Mouse (Mus musculus) heart, embryonic 10.5 days (tissue): ENCODE data around the gene Pou3f1. TPM values are rescaled to one million over a fixed set of nuclear protein-coding genes. Genes with fewer than 3 reads are reported as not detected.

ENCODE experiments used
- DNase-seq: peaks from one replicate; pipeline ENCODE4 v3.0.0-alpha.2; 2017; ENCODE audit warnings: low spot score
- H3K27ac ChIP-seq: fragments of 300-500 bp; sonication (generic); 2 replicates; pipeline ENCODE4 v1.5.1; 2016; ENCODE audit warnings: mild to moderate bottlenecking
- H3K27me3 ChIP-seq: fragments of 300-500 bp; sonication (generic); 2 replicates; pipeline ENCODE4 v1.6.1; 2016; ENCODE audit warnings: mild to moderate bottlenecking; ENCODE audit not compliant: poor library complexity, insufficient read depth, severe bottlenecking
- H3K36me3 ChIP-seq: fragments of 300-500 bp; sonication (generic); 2 replicates; pipeline ENCODE4 v1.6.1; 2016; ENCODE audit warnings: mild to moderate bottlenecking, moderate library complexity
- H3K4me1 ChIP-seq: fragments of 300-500 bp; sonication (generic); 2 replicates; pipeline ENCODE4 v1.6.1; 2016; ENCODE audit warnings: mild to moderate bottlenecking
- H3K4me3 ChIP-seq: fragments of 300-500 bp; sonication (generic); 2 replicates; pipeline ENCODE4 v1.5.1; 2016; ENCODE audit warnings: mild to moderate bottlenecking, moderate library complexity
- H3K9me3 ChIP-seq: fragments of 300-500 bp; sonication (generic); 2 replicates; pipeline ENCODE4 v1.6.1; 2016; ENCODE audit warnings: mild to moderate bottlenecking, moderate library complexity
- WGBS: fragments of 180-500 bp; shearing (Covaris S2); methylation state at CpG from one replicate; pipeline ENCODE4 v1.1.7; 2016; 5-methylcytosine and 5-hydroxymethylcytosine counted together
- polyA plus RNA-seq: library from polyadenylated mRNA; unstranded; fragments of >200 nt; fragmentation: Nextera tagmentation; extraction: Ambion mirVana; gene quantifications from 2 replicates; pipeline ENCODE4 v1.2.1, GENCODE M21; 2016

The Pou3f1 gene
- polyA plus RNA-seq, 1 experiment from 2014 or later: 0.35 TPM

- peaks cover 22% of the 10 kb centered on the region for H3K27me3 ChIP-seq
- no peak overlapping the region for H3K27ac ChIP-seq
- H3K4me3 ChIP-seq: no peak overlapping the region
- no peaks in the 10 kb centered on the region for H3K4me1 ChIP-seq
- 41% methylated on average over 4 of the region's 4 CpGs for WGBS
- no peaks in the 10 kb centered on the region for H3K36me3 ChIP-seq
- H3K9me3 ChIP-seq: no peaks in the 10 kb centered on the region
- DNase-seq: no peak
Measured at GRCm38 (mm10) chr4:124631456-124631855, 25.2 kb upstream of the Pou3f1 start.

DNA sequence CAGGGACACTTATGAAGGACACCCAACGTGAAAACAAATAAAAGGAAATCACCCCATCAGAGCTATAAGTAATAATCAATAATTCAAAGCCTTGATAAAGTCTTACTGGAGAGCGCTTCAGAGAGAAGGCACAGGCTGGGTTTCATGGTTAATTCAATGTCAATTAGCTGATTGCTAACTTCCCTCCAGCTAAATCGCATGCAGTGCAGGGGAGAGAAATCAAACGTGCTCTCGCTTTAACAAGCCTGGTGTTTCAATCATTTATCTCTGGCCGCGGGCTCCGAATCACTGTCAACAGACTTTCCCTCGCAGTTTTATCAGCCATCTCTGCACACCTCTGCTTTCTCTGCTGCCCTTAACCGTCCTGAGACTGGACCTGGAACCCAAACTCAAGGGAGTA lies 23.8 kb upstream of the Pou3f1 start:
- Histone ChIP-seq H3K4me3 (no peak overlapping the region), H3K27me3 (peaks cover 35% of the 10 kb centered on the region), H3K36me3 (no peaks in the 10 kb centered on the region), H3K27ac (no peak overlapping the region), H3K9me3 (no peaks in the 10 kb centered on the region), H3K4me1 (no peaks in the 10 kb centered on the region)
- no peak for DNase-seq
- 66% methylated on average over 10 of the region's 10 CpGs for WGBS

GRCm38 (mm10) chr4:124633281-124633680 lies 23.3 kb upstream of the Pou3f1 start:
- Histone ChIP-seq H3K4me3 (no peak overlapping the region), H3K27me3 (peaks cover 39% of the 10 kb centered on the region), H3K4me1 (no peaks in the 10 kb centered on the region), H3K27ac (no peak overlapping the region), H3K36me3 (no peaks in the 10 kb centered on the region), H3K9me3 (no peaks in the 10 kb centered on the region)
- DNase-seq: peak; percentile 85
- 6% methylated on average over 9 of the region's 9 CpGs for WGBS

- peaks cover 12% of the 10 kb centered on the region for H3K4me1 ChIP-seq
- no peak overlapping the region for H3K27ac ChIP-seq
- no peaks in the 10 kb centered on the region for H3K36me3 ChIP-seq
- 15% methylated on average over 12 of the region's 12 CpGs for WGBS
- peaks cover 62% of the 10 kb centered on the region for H3K27me3 ChIP-seq
- no peak for DNase-seq
- no peaks in the 10 kb centered on the region for H3K9me3 ChIP-seq
- H3K4me3 ChIP-seq: peak overlapping the region; percentile 25
Measured at GRCm38 (mm10) chr4:124639715-124640114, 16.9 kb upstream of the Pou3f1 start.

GRCm38 (mm10) chr4:124643859-124644258 lies 12.7 kb upstream of the Pou3f1 start:
- H3K4me3 ChIP-seq: no peak overlapping the region
- H3K36me3 ChIP-seq: no peaks in the 10 kb centered on the region
- 74% methylated on average over 9 of the region's 9 CpGs for WGBS
- DNase-seq: no peak
- peaks cover 35% of the 10 kb centered on the region for H3K4me1 ChIP-seq
- H3K27me3 ChIP-seq: peaks cover 47% of the 10 kb centered on the region
- H3K27ac ChIP-seq: no peak overlapping the region
- no peaks in the 10 kb centered on the region for H3K9me3 ChIP-seq

- peak; percentile 81 for DNase-seq
- H3K9me3 ChIP-seq: no peaks in the 10 kb centered on the region
- WGBS: 8% methylated on average over 3 of the region's 3 CpGs
- peaks cover 47% of the 10 kb centered on the region for H3K27me3 ChIP-seq
- peaks cover 23% of the 10 kb centered on the region for H3K4me1 ChIP-seq
- no peak overlapping the region for H3K4me3 ChIP-seq
- H3K36me3 ChIP-seq: no peaks in the 10 kb centered on the region
- peak overlapping the region; percentile 39; the same call in 1 of the 2 replicates for H3K27ac ChIP-seq
Measured at GRCm38 (mm10) chr4:124644974-124645433, 11.6 kb upstream of the Pou3f1 start.

DNA sequence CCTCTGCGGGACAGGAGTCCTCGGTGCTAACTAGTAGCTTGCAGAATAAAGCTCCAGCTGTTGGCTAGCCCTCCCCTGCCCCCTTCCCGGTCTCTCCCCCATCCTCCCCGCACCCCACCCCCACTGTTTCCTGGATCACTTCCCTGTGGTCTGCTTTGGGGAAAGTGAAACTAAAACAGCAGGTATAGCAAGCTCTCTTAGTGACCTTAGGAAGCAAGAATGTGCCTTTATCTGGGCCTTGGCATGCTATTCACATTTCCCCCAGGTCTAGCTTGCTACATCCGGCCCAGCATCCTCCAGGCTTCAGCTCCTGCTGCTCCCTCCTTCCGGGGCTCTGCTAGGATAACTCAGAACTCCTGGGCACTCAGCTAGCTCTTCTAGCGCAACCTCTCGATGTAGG lies 10.0 kb upstream of the Pou3f1 start:
- H3K9me3 ChIP-seq: no peaks in the 10 kb centered on the region
- peak overlapping the region; percentile 70 for H3K27ac ChIP-seq
- H3K27me3 ChIP-seq: peaks cover 49% of the 10 kb centered on the region
- DNase-seq: no peak
- H3K36me3 ChIP-seq: no peaks in the 10 kb centered on the region
- peak overlapping the region; percentile 39 for H3K4me3 ChIP-seq
- peaks cover 24% of the 10 kb centered on the region for H3K4me1 ChIP-seq
- WGBS: 9% methylated on average over 8 of the region's 8 CpGs

DNA sequence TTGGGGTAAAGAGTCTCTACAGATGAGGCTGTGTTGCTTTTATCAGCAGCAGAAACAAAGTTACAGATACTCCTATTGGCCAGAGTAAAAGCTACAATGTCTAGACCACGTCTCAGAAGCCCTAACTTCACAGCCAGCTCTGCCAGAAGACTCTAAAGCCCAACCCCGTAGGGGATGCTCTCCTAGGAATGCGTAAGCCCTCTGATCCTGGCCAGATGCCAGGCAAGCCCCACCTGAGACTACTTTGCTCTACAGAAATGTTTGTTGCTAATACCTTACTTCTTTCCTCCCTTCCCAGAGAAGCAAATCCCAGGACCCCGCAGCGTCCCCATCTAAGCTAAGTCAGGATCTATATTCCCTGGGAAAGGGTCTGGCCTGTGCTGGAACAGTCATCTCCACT lies 8.7 kb upstream of the Pou3f1 start:
- Histone ChIP-seq H3K27me3 (peaks cover 49% of the 10 kb centered on the region), H3K9me3 (no peaks in the 10 kb centered on the region), H3K4me3 (no peak overlapping the region), H3K4me1 (peaks cover 37% of the 10 kb centered on the region), H3K36me3 (no peaks in the 10 kb centered on the region), H3K27ac (0 out of 2 replicates have a peak overlapping the region, but pooled peaks have one; percentile 6)
- DNase-seq: no peak
- 32% methylated on average over 5 of the region's 5 CpGs for WGBS

DNA sequence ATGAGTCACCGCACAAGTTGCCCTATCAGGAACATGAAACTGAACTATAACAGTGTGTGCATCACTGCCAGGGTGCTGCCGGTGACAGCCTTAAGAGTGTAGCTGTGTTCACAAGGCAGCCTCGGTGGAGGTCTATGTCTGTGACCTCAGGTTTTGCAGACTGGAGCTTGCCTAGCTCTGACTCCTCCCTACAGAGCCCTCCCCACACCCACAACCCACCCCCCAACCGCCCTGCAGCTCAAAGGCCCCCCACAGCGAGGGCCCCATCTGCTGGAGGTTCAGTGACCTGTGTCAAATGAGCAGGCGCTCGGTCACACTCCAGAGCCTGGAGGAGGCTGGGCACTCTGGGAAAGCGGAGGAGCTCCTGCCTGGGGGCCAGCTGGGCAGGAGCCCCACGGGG lies 3.7 kb upstream of the Pou3f1 start:
- H3K36me3 ChIP-seq: no peaks in the 10 kb centered on the region
- peaks cover 38% of the 10 kb centered on the region for H3K4me1 ChIP-seq
- peak; percentile 92 for DNase-seq
- no peaks in the 10 kb centered on the region for H3K9me3 ChIP-seq
- WGBS: 3% methylated on average over 9 of the region's 9 CpGs
- H3K27ac ChIP-seq: peak overlapping the region; percentile 74
- peak overlapping the region; percentile 35 for H3K4me3 ChIP-seq
- peaks cover 85% of the 10 kb centered on the region for H3K27me3 ChIP-seq

- peaks cover 47% of the 10 kb centered on the region for H3K4me1 ChIP-seq
- under 1% methylated on average over 87 of the region's 92 CpGs for WGBS
- H3K9me3 ChIP-seq: no peaks in the 10 kb centered on the region
- peak overlapping the region; percentile 83 for H3K4me3 ChIP-seq
- H3K27ac ChIP-seq: peak overlapping the region; percentile 70
- peak; percentile 95 for DNase-seq
- no peaks in the 10 kb centered on the region for H3K36me3 ChIP-seq
- H3K27me3 ChIP-seq: peaks cover 89% of the 10 kb centered on the region
Measured at GRCm38 (mm10) chr4:124656854-124657650, 445 bp downstream of the Pou3f1 start.

- peaks cover 39% of the 10 kb centered on the region for H3K4me1 ChIP-seq
- H3K9me3 ChIP-seq: no peaks in the 10 kb centered on the region
- DNase-seq: no peak
- no peaks in the 10 kb centered on the region for H3K36me3 ChIP-seq
- WGBS: 2% methylated on average over 58 of the region's 61 CpGs
- H3K27me3 ChIP-seq: peaks cover 96% of the 10 kb centered on the region
- H3K27ac ChIP-seq: peak overlapping the region; percentile 70
- H3K4me3 ChIP-seq: peak overlapping the region; percentile 83
Measured at GRCm38 (mm10) chr4:124657781-124658180, 1.2 kb downstream of the Pou3f1 start.

DNA sequence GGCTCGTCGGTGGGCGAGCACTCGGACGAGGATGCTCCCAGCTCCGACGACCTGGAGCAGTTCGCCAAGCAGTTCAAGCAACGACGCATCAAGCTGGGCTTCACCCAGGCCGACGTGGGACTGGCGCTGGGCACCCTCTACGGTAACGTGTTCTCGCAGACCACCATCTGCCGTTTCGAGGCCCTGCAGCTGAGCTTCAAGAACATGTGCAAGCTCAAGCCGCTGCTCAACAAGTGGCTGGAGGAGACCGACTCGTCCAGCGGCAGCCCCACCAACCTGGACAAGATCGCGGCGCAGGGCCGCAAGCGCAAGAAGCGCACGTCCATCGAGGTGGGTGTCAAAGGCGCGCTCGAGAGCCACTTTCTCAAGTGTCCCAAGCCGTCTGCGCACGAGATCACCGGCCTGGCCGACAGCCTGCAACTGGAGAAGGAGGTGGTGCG lies 1.8 kb downstream of the Pou3f1 start:
- Histone ChIP-seq H3K27ac (no peak overlapping the region), H3K4me3 (peak overlapping the region; percentile 83), H3K36me3 (no peaks in the 10 kb centered on the region), H3K9me3 (no peaks in the 10 kb centered on the region), H3K27me3 (peaks cover 98% of the 10 kb centered on the region), H3K4me1 (peaks cover 33% of the 10 kb centered on the region)
- WGBS: under 1% methylated on average over 39 of the region's 39 CpGs
- no peak for DNase-seq
